19 mouse cellular contexts compared by ENCODE assay signal in genomic region chr4:87939474-87940154, GRCm38 (mm10).
"Had no signal": no experiment of that assay in that cellular context is flagged by ENCODE, and none has a peak within 500 bp of the region (broad histone marks: within the 10 kb centered on the region; RNA-seq: fewer than 3 reads in every experiment).

No protein-coding gene starts in this region.

- ATAC-seq: midbrain, embryonic 16.5 days had no signal

- H3K27ac ChIP-seq: midbrain, embryonic 10.5 days; midbrain, embryonic 12.5 days; neural tube, embryonic 13.5 days; neural tube, embryonic 15.5 days had no signal

- H3K9me3 ChIP-seq: midbrain, embryonic 10.5 days; midbrain, embryonic 12.5 days; neural tube, embryonic 13.5 days; neural tube, embryonic 15.5 days had no signal

- H3K36me3 ChIP-seq: midbrain, embryonic 12.5 days; neural tube, embryonic 13.5 days; neural tube, embryonic 15.5 days had no signal

- DNase-seq: lung, adult 18-20 months; lung, embryonic 14.5 days; lung, postnatal 10 days; lung, postnatal 4 days; midbrain, embryonic 14.5 days; retina, postnatal 1 day; right cerebral cortex, adult 18-20 months; right cerebral cortex, postnatal 25 days; right cerebral cortex, postnatal 4 days; spleen, adult 18-20 months; thymus, adult 18-20 months; thymus, postnatal 14 days; thymus, postnatal 36 days had no signal

- H3K27me3 ChIP-seq: midbrain, embryonic 12.5 days; neural tube, embryonic 13.5 days; neural tube, embryonic 15.5 days had no signal

- H3K9ac ChIP-seq: lung, embryonic 14.5 days; midbrain, embryonic 12.5 days; neural tube, embryonic 13.5 days; neural tube, embryonic 15.5 days had no signal

- H3K4me2 ChIP-seq: lung, embryonic 14.5 days; midbrain, embryonic 12.5 days; neural tube, embryonic 13.5 days; neural tube, embryonic 15.5 days had no signal

- H3K4me3 ChIP-seq: midbrain, embryonic 10.5 days; midbrain, embryonic 12.5 days; myocyte; neural tube, embryonic 13.5 days; neural tube, embryonic 15.5 days had no signal
